Mouse (Mus musculus): ENCODE data around the gene Dtx4.
A peak's percentile ranks its signal among the peaks of the same experiment; 100 is the strongest.

Gene Dtx4

DNA sequence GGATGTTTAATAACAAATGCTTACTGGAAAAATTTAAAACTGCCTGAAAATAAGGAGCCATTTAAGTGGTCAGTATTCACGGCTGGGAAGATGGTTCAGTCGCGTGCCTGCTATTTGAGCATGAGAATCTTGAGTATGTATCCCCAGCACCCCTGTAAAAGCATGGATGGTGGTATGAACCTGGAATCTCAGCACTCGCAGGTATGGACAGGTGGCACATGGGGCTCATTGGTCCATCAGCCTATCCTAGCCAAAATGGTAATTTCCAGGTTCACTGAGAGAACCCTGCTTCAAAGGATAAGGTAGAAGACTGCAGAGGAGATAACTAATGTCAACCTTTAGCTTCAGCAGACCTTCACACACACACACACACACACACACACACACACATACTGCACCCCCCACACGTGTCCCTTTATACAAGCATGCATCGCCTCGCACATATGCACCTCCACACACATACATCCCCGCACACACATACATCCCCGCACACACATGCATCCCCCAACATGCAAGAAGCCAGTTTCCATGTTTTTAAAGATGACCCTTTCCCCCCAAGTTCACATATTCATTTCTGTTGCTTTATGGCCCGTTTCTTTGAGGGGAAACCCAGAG is 35.6 kb downstream of the Dtx4 start:
- DNase-seq = no peak

DNA sequence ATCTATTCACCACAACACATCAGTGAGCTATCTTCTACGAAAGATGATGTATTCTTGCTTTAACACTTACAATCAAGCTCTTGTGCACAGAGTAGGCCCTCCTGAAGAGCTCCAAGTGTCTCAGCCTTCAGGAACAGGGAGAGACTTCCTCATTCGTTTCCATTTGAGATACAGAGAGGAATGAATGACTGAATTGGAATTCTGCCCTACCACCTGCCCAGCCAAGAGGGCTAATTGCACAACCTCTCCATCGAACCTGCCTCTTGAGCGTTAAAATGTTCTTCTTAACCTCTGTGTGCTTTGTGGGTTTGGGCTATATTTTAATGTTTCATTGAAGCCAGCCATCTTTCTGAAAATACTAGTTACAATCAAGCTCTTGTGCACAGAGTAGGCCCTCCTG is 36.6 kb downstream of the Dtx4 start:
- no peak for DNase-seq

GRCm38 (mm10) chr19:12464127-12464526 is 37.1 kb downstream of the Dtx4 start:
- no peak for DNase-seq

DNA sequence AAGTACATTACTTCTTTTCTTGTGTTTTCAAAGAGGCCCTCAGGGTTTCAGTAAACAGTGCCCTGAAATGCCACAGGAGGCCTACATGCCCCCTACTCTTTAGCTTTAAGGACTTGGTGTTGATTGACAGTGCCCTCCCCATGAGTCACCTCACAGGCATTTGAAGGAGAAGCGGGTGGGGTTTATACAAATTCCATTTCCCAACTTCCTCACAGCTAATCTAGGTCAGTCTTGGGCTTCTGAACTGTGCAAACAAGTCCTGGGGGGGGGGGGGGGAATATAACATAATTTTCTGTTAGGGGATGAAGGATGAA is 37.6 kb downstream of the Dtx4 start:
- no peak for DNase-seq

DNA sequence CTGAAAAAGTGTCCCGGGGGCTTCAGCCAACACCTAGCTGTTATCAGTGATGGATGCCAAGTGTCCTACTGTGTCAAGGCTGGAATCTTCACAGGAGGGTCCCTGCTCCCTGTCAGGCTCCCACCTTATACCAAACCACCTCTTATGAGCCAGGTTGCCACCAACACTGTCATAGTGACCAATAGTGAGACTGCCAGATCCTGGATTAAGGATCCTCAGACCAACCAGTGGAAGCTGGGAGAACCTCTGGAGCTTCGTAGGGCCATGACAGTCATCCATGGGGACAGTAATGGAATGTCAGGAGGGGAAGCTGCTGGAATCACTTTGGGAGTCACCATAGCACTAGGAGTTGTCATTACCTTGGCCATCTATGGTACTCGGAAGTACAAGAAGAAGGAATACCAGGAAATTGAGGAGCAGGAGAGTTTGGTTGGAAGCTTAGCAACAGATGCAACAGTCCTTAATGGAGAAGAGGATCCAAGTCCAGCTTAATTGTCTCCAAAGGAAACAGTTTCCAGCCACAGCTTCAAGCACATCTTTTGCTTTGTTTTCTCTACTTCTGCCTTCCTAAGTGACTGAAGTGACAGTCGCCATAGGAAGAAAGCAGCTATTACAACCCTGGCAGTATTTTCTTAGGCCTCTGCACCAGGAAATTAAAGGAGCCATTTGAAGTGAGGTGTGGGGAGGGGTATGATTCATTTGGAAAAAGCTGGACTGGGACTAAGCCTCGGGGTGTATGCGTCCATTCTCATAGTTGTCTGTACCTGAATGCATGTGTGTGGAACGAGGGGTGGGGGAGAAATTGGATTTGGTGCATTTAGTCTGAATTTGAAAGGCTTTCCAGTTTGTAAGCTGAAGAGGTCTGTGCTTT is 38.2 kb downstream of the Dtx4 start:
- DNase-seq = no peak

GRCm38 (mm10) chr19:12460282-12461249 is 40.7 kb downstream of the Dtx4 start, which contains the start of gene Mpeg1:
Gene Mpeg1, plus strand, starts transcription at chr19:12460779.
- no peak for DNase-seq

DNA sequence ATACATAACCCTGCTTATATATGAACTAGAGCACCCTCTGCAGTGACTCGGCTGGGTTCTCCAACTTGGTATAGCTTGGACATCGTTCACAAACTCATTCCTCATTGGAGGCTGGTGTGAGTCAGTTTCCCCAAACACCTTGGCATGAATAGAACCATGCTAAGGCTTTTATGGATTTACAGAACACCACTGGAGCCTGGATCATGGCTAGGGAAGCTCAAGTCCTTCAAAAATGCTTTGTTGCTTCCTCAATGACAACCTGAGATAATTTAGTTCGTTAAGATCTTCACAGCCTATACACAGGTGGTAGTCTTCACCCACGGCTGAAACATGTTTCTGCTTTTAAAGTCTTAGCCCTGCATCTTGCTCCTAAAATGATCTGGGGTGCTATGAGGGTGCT is 41.7 kb downstream of the Dtx4 start:
- no peak for DNase-seq

DNA sequence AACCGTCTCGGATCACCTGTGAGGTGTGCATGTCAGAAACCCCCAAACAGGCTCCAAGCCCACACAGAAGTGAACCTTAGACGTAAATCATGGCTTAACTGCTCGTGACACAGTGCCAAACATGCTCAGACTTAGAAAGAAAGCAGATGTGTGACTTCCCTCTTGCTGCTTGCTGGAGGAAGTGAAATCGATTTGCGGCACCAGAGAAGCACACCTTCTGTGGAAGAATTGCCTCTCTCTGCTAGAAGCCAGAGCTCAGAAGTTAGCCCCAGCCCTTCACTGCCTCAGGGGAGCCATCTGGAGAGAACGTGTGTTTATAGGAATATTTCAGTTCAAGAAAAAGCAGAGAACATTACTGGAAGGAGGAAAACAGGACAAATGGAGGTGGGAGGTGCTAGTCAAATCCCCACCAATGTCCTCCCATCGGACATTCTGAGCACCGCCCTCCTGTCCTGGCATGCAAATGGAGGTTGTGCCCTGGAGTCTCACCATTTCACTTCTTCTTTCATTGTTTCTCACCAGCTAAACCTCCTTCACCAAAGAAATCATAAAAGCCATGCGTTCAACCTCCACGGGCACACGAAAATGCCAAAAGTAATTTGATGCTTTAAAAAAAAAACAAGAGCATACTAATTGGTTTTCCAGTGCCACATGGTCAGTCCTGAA is 43.7 kb downstream of the Dtx4 start:
- DNase-seq = no peak

- no peak for DNase-seq
Observed at GRCm38 (mm10) chr19:12445014-12445413, 56.2 kb downstream of the Dtx4 start.

- no peak for DNase-seq
Observed at GRCm38 (mm10) chr19:12442560-12442959, 58.7 kb downstream of the Dtx4 start.

DNA sequence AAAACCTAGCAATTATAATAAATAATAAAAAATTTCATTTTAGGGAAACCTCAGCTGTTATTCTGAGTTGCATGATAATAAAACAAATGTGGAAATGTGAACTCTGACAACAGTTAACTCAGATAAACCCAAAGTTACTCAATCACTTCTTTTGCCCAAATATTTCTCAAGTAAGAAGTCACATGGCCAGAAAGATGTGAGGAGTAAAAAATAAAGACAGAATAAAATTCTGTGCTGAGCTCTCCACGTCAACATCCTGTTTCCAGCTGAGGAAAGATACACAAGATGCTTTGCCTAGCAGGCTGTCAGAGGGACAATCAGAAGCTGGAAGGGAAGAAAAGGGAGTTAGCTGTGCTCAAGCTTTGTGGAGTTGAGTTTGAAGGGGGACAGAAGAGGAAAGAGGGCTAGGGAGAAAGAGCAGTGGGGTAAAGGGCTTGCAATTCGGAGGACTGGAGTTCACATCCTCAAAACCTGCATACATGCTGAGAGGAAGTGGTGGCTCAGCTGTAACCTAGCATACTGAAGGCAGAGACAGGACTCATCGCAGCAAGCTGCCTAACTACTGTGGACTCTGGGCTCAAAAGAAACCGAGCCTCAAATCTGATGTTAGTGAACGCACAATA is 61.0 kb downstream of the Dtx4 start:
- DNase-seq = no peak

DNA sequence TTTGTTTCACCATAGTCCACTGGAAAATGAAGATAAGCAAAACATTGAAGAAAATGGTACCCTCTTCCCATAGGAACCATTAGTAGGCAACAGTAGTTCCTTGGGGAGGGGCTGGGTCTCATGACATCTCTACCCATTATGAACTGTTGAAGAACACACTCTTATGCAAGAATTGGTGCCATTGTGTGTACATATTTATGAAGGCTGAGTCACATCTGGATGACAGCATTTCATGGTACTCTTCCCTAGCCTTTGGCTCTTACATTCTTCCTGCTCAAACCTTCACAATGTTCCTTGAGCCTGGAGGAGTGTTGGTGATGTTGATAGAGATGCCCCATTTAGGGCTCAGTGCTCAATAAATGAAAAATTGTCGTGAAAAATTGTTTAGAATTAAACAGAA is 61.7 kb downstream of the Dtx4 start:
- DNase-seq = no peak

DNA sequence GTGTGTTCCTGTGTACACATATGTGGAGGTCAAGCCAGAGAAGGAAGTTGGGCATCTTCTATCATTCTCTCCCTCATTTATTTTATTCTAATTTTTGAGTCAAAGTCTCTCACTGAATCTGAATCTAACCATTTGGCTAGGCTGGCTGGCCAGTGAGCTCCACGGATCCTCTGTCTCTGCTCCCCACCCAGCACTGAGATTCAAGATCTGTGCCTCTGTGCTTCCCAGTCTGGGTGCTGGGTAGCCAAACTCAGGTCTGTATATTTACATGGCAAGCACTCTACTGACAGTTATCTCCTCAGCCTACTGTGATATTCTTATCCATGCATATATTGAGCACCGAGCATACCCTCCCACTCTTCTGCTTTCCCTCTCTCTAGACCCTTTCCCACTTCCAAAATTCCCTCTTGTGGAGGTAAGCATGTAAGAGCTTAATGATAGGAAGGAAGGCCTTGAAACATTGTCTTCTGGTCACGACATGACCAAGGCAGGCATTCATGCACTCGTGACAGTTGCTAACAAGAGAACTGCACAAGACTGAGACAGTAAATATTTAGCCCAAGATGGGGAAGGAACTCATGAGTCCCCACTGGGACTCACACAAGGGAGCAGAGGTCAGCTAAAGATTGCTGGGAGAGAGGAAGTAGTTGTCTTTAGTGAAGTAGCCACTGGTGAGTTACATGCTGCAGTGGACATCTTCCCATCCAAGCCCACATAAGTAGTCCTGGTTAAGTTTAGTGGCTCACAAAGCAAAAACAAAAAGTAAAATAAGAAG is 65.3 kb downstream of the Dtx4 start:
- DNase-seq = no peak

GRCm38 (mm10) chr19:12435011-12435416 is 66.2 kb downstream of the Dtx4 start:
- no peak for DNase-seq

DNA sequence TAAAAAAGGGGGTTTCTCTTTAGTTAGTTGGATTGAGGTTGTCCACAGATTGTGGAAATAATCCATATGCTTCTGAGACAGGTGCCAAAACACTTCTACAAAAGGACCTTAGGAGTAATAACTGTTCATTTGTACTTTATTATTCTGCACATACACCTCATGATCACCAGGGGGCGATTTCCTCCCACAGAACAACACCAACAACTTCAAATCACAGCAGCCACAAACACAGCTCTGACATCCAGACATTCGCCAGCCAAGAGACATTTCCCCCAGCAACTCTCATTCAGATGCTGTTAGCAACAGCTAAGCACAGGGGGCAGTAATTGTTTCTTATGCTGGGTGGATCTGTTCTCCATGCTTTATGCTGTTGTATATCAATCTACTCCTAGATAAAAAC is 68.2 kb downstream of the Dtx4 start:
- DNase-seq = peak in 1 of 2 experiments; percentile 45

DNA sequence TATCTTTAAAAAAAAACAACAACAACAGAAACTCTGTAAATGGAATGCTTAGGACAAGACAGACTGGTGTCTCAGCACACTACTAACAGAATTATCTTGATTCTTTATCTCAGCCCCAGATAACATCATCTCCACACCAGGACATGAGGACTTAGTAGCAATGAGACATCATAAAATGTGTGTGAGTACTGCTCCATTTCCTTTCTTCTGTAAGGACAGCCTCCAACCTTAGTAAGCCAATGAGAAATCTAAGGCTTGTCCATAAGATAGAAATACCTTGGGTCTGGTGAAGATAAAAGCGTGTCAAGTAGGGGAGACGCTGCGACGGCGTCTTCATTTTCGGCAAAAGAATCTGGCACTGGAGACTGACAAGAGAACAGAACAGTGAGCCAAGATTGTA is 73.6 kb downstream of the Dtx4 start, which contains the start of gene Pfpl:
Gene Pfpl, plus strand, starts transcription at position 301 of the 400 bp plus-strand sequence.
- DNase-seq = no peak

- no peak for DNase-seq
Observed at GRCm38 (mm10) chr19:12427101-12427500, 74.2 kb downstream of the Dtx4 start.

GRCm38 (mm10) chr19:12421680-12422079 is 79.6 kb downstream of the Dtx4 start:
- no peak for DNase-seq

DNA sequence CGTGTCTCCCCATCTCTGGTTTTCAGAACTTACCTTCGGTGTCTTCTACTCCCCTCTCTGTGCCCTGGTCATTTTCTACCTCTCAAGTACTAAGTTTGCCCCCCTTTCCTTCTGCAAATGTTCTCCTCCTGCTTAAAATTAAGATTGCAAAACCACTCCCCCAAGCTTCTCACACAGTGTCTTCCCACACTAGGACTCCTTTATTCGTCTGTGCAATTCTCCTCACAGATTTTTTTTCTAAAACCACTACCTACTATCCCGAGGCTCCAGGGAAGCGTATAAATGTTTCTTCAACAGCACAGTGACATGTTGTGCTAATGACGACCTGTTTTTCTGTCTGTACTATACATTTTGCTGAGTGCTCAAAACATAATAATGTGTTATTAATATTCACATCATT is 80.7 kb downstream of the Dtx4 start:
- no peak for DNase-seq

- DNase-seq = no peak
Observed at GRCm38 (mm10) chr19:12418312-12418711, 82.9 kb downstream of the Dtx4 start.

- no peak for DNase-seq
Observed at GRCm38 (mm10) chr19:12417361-12417760, 83.9 kb downstream of the Dtx4 start, which contains the start of gene Olfr1441. Gene Olfr1441, plus strand, starts transcription at chr19:12417433.
